Mouse (Mus musculus): Measurements from ENCODE around the gene Olfr603. TPM values are rescaled to one million over a fixed set of nuclear protein-coding genes. Genes with fewer than 3 reads are reported as not detected.
"Not testable (repeated sequence)": the region's sequence is repeated elsewhere in the genome, so short reads cannot be mapped to it uniquely, and the experiment has no call there.

Olfr603 gene
- total RNA-seq (2021) = not detected

GRCm38 (mm10) chr7:103386077-103386476 is at the start of gene Olfr603:
TSS of gene Olfr603 (minus strand) at chr7:103386177.
- no peak for DNase-seq
- intact Hi-C loops (cut with DNase I) = no loop called here

GRCm38 (mm10) chr7:103414772-103415171 is 28.8 kb upstream of the Olfr603 start, which contains the start of gene Usp17lc:
TSS of gene Usp17lc (plus strand) at chr7:103415072.
- intact Hi-C loops (cut with DNase I); DNase-seq: not testable (repeated sequence)

- intact Hi-C loops (cut with DNase I) = loop anchor here (10.0 kb wide), 1 partner anchor 1378 kb away; no protein-coding TSS in a partner anchor
- not testable (repeated sequence) for DNase-seq
Measured at GRCm38 (mm10) chr7:103406521-103407055, 20.6 kb upstream of the Olfr603 start.

- intact Hi-C loops (cut with DNase I) = no loop called here
- no peak for DNase-seq
Measured at GRCm38 (mm10) chr7:103398981-103399380, 13.0 kb upstream of the Olfr603 start.

- DNase-seq = no peak
- intact Hi-C loops (cut with DNase I) = no loop called here
Measured at GRCm38 (mm10) chr7:103397758-103398157, 11.8 kb upstream of the Olfr603 start.

GRCm38 (mm10) chr7:103362555-103362954 is 23.4 kb downstream of the Olfr603 start, which contains the start of gene Olfr601:
TSS of gene Olfr601 (minus strand) at chr7:103362655.
- no peak for DNase-seq
- intact Hi-C loops (cut with DNase I) = no loop called here

- intact Hi-C loops (cut with DNase I) = no loop called here
- DNase-seq = no peak
Measured at GRCm38 (mm10) chr7:103349569-103349968, 36.4 kb downstream of the Olfr603 start, which contains the start of gene Olfr600. TSS of gene Olfr600 (minus strand) at chr7:103349669.

GRCm38 (mm10) chr7:103335617-103336016 is 50.4 kb downstream of the Olfr603 start, which contains the start of gene Olfr599:
TSS of gene Olfr599 (plus strand) at chr7:103335917.
- no peak for DNase-seq
- intact Hi-C loops (cut with DNase I) = no loop called here

Small RNAs within 50 kb of the gene (microRNA-seq; reads per million reads assigned to microRNA genes)
- 0 reads per million in 2 experiments for gene Gm25774

Other genes with a start within 250 kb of the Olfr603 start
- gene Olfr588-ps1, start 245.3 kb downstream of the Olfr603 start, total RNA-seq (2021) = not detected
- gene Olfr589, start 229.8 kb downstream of the Olfr603 start, total RNA-seq (2021) = not detected
- not detected for gene Olfr591, start 207.8 kb downstream of the Olfr603 start, total RNA-seq (2021)
- not detected for gene Olfr592, start 201.4 kb downstream of the Olfr603 start, total RNA-seq (2021)
- not detected for gene Olfr593, start 174.3 kb downstream of the Olfr603 start, total RNA-seq (2021)
- not detected for gene Olfr594, start 169.2 kb downstream of the Olfr603 start, total RNA-seq (2021)
- not detected for gene Usp17ld, start 133.7 kb downstream of the Olfr603 start, total RNA-seq (2021)
- not detected for gene Olfr596, start 80.5 kb downstream of the Olfr603 start, total RNA-seq (2021)
- not detected for gene Olfr597, start 69.9 kb downstream of the Olfr603 start, total RNA-seq (2021)
- not detected for gene Olfr598, start 62.6 kb downstream of the Olfr603 start, total RNA-seq (2021)
- gene Olfr599, start 50.3 kb downstream of the Olfr603 start, total RNA-seq (2021) = not detected
- gene Olfr600, start 36.5 kb downstream of the Olfr603 start, total RNA-seq (2021) = not detected
- not detected for gene Olfr601, start 23.5 kb downstream of the Olfr603 start, total RNA-seq (2021)
- not detected for gene Usp17lc, start 28.9 kb upstream of the Olfr603 start, total RNA-seq (2021)
- gene Olfr605, start 59.3 kb upstream of the Olfr603 start, total RNA-seq (2021) = not detected
- gene Olfr606, start 62.9 kb upstream of the Olfr603 start, total RNA-seq (2021) = not detected
- not detected for gene Olfr607, start 78.0 kb upstream of the Olfr603 start, total RNA-seq (2021)
- under 1 TPM; 0.17 to 0.62 TPM for gene Olfr608, start 83.7 kb upstream of the Olfr603 start, total RNA-seq (2021)
- not detected for gene Olfr609, start 111.9 kb upstream of the Olfr603 start, total RNA-seq (2021)
- not detected for gene Olfr610, start 125.9 kb upstream of the Olfr603 start, total RNA-seq (2021)
- not detected for gene Olfr611, start 134.7 kb upstream of the Olfr603 start, total RNA-seq (2021)
- not detected for gene Olfr612, start 156.5 kb upstream of the Olfr603 start, total RNA-seq (2021)
- not detected for gene Olfr613, start 161.9 kb upstream of the Olfr603 start, total RNA-seq (2021)
- gene Olfr615, start 169.9 kb upstream of the Olfr603 start, total RNA-seq (2021) = not detected
- gene Olfr616, start 183.0 kb upstream of the Olfr603 start, total RNA-seq (2021) = not detected
- not detected for gene Olfr617, start 186.9 kb upstream of the Olfr603 start, total RNA-seq (2021)
- gene Olfr618, start 203.9 kb upstream of the Olfr603 start, total RNA-seq (2021) = not detected
- not detected for gene Olfr619, start 214.4 kb upstream of the Olfr603 start, total RNA-seq (2021)
- gene Olfr620, start 226.4 kb upstream of the Olfr603 start, total RNA-seq (2021) = not detected

All from heart, postnatal 10 days (tissue).